Mouse (Mus musculus) small intestine, adult 2 months (tissue): ENCODE data around the gene Lipo1.
"Not testable (repeated sequence)": the region's sequence is repeated elsewhere in the genome, so short reads cannot be mapped to it uniquely, and the experiment has no call there.

ENCODE experiments used
- CTCF ChIP-seq: fragments of 200-500 bp; IDR thresholded peaks from 2 replicates; pipeline ENCODE4 v1.5.1; 2012; ENCODE audit warnings: low read depth, mild to moderate bottlenecking, control low read depth, inconsistent platforms, low read length, moderate library complexity, mixed read lengths; ENCODE audit not compliant: insufficient replicate concordance, insufficient read length; ENCODE audit errors: extremely low read depth
- POLR2A ChIP-seq: fragments of 200-500 bp; IDR thresholded peaks from 2 replicates; pipeline ENCODE4 v1.6.1; 2012; ENCODE audit warnings: low read depth, mild to moderate bottlenecking, control low read depth, inconsistent platforms, low read length, moderate library complexity

DNA sequence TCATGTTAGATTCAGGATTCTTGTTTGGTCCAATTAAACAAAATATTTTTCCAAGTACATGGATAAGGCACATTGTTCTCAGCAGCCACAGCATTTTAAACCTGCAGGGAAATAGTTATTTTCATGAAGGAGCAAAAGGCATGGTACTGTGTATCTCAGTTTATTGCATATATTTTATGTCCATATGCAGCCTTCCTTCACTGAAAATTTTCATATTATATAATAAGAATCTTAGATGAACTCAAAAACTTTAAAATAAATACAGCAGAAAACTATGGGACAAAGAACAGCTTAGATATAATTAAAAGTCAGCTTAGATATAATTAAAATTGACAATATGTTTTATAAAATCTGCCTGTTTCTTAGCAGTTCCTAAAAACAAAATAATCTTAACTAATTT is at the start of gene Lipo1:
- TF ChIP-seq CTCF, POLR2A: not testable (repeated sequence)
